Mouse (Mus musculus) E14TG2a.4 (cell line): Measurements from ENCODE around the gene En2.

Experiments
- CTCF ChIP-seq: conservative IDR thresholded peaks from 2 replicates; pipeline ENCODE4 v1.5.1; 2014; ENCODE audit warnings: low read length
- NANOG ChIP-seq: IDR thresholded peaks from 2 replicates; pipeline ENCODE4 v1.6.1; 2014; ENCODE audit warnings: borderline replicate concordance, low read length, mixed read lengths
- POU5F1 ChIP-seq: IDR thresholded peaks from 2 replicates; pipeline ENCODE4 v1.6.1; 2014; ENCODE audit warnings: low read length, borderline replicate concordance

DNA sequence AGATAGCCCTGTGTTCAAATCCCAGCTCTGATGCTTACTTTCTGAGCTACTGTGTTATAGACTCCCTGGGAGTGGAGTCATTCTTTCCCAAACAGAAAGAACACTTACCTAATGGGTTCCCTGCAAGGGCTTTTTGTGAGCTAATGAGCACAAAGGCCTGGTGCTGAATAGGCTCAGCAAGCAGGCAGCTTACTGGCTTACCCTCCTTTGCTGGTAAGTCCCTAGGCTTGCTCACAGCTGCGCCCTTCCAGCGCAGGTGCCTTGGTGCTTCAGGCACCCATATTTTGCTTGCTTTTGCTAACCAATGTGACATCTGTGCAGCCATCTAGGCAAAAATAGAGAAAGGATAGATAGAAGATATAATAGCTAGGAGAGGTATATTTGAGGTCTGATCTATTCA, 11.1 kb downstream of the En2 start:
- no peak for TF ChIP-seq CTCF
- TF ChIP-seq NANOG = peak; percentile 87
- no peak for TF ChIP-seq POU5F1
